Mouse (Mus musculus) kidney, postnatal 25 days (tissue): Measurements from ENCODE around the gene E2f4.
"Not testable (repeated sequence)": the region's sequence is repeated elsewhere in the genome, so short reads cannot be mapped to it uniquely, and the experiment has no call there.

Experiments used
- DNase-seq, 2 experiments: peaks; one replicate each; pipeline ENCODE4 v3.0.0; 2021; ENCODE audit warnings: mixed read lengths in 2 of 2

Gene E2f4

DNA sequence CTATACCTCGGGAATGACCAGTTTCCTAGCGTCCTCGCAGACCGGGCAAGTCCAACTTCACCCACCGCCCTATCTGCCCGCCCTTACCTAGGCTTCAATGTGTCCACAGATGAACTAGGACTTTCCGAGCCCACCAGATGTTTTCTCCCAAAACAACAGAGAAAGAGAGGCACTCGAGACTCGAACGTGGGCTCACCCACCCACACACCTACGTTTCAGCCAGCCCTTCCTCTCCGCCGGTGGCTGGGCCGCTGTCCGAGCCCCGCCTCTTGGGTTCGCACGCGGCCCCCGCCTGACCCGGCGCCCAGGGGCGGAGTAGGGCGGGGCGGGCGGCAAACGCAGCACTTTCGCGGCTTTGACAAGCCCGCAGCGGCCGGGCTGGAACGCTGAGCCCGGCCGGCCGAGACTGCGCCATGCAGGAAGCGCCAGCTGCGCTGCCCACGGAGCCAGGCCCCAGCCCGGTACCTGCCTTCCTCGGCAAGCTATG is 28.0 kb upstream of the E2f4 start, which contains the start of gene Hsf4:
Hsf4 (plus strand) TSS at position 341 of the 487 bp plus-strand sequence.
- peak; percentile 66 to 88 for DNase-seq

DNA sequence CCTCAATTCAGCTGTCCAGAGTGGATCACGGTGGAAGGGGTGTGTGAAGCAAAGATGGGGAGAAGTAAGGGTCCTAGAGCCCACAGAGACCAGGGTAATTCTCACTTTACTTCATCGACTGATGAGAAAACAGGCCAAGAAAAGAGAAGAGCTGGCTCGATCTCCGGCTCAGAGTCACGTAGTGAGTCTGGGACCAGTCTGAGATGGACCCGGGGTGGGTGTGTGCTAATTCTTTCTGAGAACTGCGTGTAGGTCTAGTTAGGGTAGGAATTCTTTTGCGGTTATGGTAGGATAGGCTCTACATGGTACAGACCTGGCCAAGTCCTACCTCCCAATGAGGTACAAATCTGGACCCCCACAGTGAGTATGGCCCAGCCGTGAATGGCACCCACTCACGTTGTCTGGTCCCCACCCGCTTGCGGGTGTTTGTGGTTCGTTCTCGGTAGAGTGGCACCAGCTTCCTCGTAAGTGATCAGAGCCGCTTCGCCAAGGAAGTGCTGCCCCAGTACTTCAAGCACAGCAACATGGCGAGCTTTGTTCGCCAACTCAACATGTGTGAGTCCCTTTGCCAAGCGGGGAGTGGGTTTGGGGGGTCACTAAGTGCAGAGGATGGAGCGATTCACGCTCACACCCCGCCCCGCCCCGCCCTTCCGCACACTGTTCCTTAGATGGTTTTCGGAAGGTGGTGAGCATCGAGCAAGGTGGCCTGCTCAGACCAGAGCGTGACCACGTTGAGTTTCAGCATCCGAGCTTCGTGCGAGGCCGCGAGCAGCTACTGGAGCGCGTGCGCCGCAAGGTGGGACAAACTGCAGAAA is 27.2 kb upstream of the E2f4 start:
- DNase-seq: no peak

DNA sequence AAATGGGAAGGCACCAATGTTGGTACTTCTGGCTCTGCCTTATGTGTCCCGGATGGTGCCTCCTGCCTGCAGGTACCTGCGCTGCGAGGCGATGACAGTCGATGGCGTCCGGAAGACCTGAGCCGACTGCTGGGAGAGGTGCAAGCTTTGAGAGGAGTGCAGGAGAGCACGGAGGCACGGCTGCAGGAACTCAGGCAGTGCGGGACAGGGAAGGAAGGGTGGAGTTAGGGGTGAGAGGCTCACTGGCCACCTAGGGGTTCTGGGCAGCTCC is 26.6 kb upstream of the E2f4 start:
- DNase-seq: no peak

DNA sequence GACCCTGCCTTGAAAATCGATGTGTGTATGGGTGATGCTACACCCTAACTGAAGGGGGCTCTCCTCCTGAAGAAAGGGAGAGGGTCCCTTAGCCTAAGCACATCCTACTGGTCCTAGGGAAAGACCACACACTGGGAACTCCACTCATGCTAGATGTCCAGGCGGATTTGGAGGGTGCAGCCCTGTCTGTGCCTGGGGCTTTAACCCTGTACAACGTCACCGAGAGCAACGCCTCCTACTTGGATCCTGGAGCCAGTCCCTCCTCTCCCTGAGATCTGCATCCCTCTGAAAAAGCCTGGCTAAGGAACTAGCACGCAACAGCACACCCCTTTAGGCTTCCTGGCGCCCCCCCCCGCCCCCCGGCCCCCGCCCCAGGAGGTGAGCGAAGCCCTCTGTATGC is 22.1 kb upstream of the E2f4 start:
- no peak for DNase-seq

DNA sequence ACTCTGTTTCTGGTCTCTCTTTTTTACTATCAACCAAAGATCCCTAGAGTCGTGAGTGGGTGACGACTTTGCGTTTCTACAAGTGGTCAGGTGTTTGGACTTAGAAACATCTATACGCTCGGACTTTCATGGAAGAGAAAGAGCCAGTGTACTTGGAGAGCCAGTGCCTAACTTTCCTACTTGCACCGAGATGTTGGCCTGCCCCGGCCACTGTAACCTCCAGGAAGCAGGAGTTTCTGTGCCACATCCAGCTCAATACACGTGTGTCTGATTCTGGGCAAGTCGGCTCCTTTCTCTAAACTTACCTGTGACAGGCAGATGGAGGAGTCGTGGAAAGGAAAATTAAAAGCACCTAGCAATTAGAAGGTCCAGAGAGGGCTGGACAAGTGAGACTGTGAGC is 21.6 kb upstream of the E2f4 start, which contains the start of gene Nol3:
Nol3 (plus strand) TSS at position 301 of the 400 bp plus-strand sequence.
- no peak for DNase-seq

DNA sequence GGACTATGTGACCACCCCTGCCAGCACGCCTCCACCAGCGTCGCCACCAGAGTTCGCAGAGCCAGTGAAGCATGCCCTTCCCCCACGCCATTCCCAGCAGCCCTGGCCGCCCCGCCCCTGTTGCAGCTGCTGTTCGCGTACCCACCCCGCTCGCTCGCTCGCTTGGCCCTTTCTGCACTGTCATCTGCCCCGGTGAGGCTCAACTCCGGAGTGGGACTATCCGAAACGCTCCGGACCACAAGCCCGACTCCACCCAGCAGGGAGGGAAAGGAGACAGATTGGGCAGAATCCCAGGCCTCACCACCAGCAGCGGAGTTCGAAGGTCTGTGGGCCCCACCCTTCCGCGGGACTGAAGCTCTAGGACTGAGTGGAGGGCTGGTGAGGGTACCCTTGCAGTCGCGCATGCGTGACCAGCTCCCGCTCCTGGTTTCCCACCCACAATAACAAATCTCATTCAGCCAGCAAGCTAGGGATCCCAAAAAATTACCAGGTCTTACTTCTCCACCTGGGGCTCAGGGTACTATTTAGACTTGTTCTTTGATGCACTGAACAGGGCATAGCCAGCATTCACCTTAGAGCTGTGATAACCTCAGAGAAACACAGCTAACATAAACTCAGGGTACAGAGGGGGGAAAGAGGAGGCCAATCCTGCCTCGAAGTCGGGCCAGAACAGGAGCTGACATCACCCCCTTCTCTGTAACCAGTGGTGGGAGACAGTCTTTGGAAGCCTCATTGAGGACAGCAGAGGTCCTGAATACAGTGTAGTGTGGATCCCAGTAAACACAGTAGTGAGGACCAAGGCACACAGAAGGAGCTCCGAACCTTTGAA is 21.0 kb upstream of the E2f4 start:
- peak; percentile 71 to 74 for DNase-seq

DNA sequence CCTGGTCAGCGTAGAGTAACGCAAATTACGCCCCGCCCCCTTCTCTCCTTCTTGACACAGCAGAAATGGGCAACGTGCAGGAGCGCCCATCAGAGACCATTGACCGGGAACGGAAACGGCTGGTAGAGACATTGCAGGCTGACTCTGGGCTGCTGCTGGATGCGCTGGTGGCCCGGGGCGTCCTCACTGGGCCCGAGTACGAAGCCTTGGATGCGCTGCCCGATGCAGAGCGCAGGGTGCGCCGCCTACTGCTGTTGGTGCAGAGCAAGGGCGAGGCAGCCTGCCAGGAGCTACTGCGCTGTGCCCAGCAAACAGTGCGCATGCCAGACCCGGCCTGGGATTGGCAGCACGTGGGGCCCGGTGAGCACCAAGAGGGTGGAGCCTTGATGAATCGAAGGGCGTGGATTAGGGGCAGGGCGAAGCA is 18.5 kb upstream of the E2f4 start:
- peak; percentile 90 to 94 for DNase-seq

DNA sequence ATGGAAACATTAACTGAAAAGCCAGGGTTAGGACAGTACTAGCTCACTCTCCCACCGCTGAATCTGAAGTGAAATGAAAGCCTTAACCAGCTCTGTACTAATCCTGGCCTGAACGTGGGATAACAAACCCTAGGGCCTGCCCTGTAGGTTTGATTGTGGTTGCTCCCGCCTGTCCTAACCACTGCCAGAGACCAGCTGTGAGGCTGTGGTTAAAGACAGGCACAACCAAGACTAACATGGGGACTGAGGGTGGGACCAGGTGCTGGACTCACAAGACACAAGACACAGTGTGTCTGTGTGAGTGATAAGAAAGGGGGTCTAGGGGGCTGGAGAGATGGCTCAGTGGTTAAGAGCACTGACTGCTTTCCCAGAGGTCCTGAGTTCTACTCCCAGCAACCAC is 16.9 kb upstream of the E2f4 start:
- no peak for DNase-seq

DNA sequence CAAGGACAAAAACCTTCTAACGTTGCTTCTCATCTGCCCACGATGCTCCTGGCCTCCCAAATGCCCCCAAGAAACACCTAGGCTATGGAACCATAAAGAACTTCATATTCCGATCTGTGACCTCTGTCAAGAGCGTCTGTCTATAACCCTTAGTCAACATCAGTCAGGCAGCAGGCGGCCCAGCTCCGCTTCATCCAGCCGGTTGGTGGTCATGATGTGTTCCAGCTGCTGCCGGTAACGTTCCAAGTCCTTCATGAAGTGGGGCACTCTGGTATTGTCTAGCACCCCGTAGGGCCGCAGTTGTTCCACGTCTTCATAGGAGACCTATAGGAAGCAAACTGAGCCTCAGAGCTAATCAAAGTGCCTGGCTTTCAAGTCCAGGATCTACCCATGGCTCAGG is 15.6 kb upstream of the E2f4 start:
- no peak for DNase-seq

DNA sequence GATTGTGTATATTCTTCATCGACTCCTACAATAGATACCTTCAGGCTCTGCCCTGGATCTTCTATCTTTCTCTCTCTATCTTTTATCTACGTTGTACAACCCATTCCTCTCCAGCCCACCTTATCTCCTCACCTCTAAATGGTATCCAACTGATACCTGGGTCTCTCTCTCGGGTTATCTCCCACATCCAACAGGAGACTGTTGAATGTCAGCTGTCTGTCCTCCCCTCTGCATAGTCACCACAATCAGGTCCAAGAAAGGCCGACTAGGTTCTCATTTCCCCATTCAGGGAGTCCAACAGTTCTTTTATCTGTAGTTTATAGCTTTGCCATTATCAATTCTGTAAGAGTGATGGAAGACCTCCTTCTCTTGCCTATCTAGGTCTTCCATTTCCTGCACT is 15.2 kb upstream of the E2f4 start:
- DNase-seq: no peak

DNA sequence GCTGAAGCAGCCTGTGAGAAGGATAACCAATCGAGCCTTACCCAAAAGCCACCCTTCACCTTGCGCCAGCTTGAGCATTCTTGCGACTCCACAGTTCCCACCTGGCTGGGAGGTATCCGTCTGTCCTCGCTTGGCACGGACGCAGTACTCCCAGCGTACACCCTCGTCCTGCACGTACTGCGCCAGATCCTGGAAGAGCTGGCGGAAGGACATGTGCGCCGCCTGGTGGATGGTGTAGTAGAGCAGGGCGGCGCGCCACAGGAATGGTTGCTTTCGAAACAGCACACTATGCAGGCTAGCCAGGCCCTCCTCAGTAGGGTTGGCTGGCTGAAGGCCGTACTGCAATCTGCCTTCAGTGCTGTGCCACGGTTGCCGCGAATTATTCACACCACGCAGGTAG is 14.4 kb upstream of the E2f4 start:
- peak; percentile 62 to 67 for DNase-seq

DNA sequence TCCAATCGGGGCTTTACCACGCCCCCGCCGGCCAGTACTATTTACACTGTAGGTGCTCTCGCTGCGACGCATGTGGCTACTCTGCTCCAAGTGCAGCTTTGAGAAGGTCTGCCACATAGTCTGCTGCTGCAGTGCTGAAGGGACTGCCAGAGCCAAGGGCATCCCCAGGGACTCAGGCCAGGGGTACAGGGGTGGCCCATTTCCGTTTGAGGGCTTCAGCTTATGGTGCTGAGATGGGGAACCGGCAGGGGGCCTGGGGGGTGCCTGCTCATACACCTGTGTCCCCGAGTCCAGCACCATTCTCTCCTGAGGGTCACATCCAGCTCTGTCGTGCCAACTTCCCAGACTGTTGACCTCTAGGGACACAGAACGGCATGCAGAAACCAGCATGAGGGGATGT is 11.9 kb upstream of the E2f4 start:
- DNase-seq: no peak

DNA sequence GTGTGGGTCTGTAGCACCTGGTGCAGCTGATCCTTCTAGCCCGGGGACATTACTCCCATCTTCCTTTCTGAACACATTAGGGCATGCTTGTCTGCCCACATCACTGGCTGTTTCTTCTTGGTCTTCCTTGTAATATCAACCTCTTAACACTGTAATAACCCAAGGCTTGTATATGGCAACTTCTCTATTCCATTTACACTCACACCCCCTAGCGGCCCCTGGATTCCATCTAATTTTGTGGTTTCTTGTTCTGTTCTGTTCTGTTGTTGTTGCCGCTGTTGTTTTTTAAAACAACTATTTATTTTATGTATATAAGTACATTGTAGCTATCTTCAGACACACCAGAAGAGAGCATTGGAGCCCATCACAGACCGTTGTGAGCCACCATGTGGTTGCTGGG is 10.6 kb upstream of the E2f4 start:
- DNase-seq: no peak

DNA sequence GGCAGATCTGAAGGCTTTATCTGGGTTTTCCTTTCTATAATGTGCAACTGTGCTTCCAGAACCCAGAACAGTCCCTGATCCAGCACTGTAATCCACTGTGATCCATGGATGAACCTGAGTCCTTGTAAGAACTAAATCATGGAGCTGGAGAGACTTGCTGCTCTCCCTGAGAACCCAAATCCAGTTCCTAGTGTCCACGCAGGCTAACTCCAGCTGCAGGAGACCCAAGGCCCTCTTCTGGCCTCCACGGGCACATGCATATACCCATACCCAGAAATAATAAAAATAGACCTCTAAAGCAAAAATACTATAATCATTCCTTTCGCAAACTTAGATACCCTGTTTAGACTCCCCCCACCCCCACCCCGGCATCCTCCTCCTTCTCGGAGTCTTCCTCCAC is 9.2 kb upstream of the E2f4 start:
- DNase-seq: no peak

DNA sequence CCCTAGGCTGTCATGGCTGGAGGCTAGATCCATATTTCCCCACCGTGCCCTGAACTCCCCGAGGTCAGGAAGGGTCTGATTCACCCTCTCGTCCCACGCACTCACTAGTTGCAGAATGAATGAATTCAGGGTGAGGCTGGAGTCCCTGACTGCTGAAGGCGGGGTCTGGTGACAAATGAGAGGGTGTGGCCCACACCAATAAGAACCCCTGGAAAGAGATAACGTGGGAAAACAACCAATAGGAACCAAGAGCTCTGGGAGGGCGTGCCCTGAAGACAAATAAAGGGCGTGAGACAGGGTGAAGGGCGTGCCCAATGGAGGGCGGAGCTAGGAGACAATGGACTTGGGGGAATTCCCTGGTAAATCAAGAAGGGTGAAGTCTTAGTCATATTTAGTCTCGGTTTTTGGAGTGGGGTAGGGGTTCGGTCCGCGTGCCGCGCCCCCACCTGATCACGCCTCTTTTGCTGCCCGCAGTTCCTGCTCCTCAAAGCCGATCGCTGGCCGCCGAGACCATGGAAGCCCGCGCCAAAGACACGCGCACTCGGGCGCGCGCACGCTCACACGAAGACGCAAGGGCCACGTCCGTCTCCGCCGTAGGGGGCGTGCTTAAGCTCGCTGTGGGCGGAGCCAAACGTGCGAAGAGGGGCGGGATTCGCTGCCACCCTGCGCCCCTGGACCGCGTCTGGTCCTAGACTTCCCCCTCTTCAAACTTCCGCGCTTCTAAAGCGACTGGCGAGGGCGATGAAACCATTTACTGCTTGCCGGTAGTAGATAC is 8.3 kb upstream of the E2f4 start:
- DNase-seq: peak; percentile 88 to 92

DNA sequence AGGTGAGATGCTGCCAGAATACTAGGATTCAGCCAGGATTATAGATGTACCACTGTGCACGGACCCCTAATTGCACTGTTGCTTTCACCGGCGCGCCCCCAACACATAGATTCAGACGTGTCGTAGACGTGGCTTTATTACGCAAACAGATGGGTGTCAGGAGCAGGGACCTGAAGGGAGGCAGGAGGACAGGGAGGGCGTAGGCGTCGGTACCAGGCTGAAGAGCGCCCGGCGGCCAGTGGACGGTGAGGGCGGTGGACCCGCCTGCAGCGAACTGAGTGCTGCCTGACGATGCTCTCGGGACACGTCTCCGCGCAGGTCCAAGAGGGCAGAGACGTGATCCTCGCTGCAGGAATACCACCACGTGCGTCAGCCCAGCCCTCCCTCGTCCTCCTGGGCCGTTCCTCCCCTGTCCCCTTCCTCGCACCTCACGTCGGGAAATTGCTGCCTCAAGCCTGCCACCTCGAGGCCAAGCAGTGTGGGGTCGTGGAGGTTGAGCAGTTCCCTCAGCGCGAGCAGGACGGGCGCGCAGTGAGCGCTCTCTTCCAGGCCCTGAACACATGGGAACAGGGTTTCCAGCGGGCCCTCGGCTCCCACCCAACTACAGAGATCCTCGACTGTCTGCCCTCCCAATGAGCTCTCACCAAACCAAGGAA is 7.5 kb upstream of the E2f4 start, which contains the start of gene 4931428F04Rik:
4931428F04Rik (minus strand) TSS at position 60 of the 656 bp plus-strand sequence.
- DNase-seq: peak; percentile 42 to 58

DNA sequence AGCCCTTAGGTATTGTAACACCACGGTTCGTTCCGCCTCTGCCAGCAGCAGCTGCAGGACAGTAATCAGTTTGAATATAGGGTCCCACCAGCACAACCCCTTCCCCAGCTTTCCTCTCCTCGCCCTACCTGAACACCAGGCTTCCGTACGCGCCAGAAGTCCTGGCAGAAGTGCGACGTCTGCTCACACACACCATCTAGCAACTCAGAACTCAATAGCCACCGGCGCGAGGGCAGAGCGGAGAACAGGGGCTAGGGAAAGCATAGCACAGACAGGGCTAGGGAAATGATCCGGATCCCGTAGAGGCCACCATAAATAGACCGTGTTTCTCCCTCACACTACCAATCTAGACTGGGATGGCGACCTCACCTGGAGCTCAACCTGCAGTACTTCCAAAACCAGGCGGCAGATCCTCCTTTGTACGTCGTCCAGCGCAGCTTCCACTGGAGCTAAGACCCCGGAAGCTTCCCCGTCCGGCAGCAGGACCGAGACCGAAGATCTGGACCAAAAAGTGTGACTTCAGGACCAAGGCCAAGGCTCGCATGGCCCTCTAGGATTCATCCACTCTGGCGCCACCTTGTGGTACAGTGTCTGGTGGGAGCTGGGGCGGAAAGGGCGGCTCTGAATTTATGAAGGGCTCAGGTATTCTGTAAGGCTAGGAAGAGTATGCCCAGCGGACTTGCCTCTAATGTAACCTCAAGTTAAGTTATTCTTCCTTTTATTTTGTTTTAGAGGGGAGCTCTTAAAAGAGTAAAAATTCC is 6.7 kb upstream of the E2f4 start:
- peak; percentile 91 to 98 for DNase-seq

DNA sequence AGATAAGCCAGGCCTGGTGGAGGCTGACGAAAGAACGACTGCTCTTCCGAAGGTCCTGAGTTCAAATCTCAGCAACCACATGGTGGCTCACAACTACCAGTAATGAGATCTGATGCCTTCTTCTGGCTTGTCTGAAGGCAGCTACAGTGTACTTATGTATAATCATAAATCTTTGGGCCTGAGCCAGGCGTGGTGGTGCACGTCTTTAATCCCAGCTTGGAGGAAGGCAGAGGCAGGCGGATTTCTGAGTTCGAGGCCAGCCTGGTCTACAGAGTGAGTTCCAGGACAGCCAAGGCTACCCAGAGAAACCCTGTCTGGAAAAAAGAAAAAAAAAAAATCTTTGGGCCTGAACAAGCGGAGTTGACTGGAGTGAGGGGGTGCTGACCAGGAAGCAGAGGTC is 6.1 kb upstream of the E2f4 start:
- DNase-seq: not testable (repeated sequence)

DNA sequence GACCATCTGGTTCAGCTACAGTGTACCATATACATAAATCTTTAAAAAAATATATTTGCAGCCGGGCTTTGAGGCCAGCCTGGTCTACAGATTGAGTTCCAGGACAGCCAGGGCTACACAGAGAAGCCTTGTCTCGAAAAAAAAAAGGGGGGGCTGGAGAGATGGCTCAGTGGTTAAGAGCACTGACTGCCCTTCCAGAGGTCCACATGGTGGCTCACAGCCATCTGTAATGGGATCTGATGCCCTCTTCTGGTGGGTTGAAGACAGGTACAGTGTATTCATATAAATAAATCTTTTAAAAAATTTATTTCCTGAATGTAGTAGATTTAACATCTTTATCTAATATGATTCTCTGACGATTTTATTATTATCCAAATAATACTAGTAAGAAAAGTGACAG is 5.7 kb upstream of the E2f4 start:
- not testable (repeated sequence) for DNase-seq

DNA sequence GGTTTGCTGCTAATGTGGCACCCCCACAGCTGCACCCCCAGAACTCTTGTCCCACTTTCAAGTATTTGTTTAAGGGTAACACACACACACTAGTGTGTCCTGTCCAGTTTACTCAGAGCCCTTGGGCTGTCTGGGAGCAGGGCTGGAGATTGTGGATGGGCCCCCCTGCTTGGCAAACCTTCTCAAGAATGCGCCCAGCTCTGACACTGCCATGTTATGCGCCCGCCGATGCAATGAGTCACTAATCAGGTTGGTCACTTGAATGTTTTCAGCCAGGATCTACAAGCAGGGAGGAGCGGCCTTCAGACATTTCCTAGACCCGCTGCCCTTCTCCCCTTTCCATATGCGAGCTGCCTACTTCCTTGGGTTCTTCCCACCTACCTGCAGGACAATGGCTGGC is 5.0 kb upstream of the E2f4 start:
- DNase-seq: peak in 1 of 2 experiments; percentile 33

DNA sequence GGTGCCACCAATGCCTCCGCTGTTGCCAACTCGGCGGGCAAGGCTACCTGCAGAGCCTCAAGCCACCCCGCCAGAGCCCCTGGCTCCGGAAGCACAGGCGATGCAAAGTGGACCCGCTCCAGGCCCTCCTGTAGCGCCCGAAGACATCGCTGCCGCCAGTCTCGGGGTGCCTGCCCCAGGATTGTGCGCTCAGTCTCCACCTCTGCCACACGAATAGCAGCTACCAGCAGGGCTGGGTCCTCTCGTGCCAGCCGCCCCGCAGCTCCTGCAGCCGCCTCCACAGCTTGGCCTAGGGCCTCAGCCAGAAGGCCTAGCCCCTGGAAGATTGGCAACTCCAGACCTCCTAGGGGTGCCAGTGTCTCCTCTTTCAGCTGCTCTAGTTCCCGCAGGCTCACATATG is 4.1 kb upstream of the E2f4 start:
- DNase-seq: no peak

DNA sequence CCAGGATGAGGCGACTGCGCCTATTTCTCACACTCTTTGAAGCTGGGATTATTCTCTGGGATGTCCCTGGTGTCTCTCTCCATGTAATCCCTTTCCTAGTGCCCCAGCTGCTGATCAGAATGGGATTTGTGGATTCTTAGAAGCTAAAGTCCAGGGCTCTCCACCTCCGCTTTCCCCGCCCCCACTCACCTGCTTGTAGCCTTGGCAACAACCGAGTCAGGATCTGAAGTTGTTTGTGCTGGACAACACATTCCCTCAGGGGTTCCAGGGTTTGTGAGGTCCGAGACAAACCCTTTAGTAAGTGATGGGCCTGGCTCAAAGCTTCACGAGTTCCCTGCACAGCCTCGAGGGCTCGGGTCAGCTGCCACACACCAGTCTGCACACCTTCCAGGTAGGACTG is 2.7 kb upstream of the E2f4 start:
- DNase-seq: no peak
